In genomic region chr15:94465318-94465717, GRCm38 (mm10) we compare ENCODE assay signal across 17 mouse cellular contexts. TPM values are rescaled to one million over a fixed set of nuclear protein-coding genes. Genes with fewer than 3 reads are reported as not detected.
DNase-seq lines count a peak whose midpoint lies in the region; ATAC-seq and TF ChIP-seq lines count a peak whose summit lies in the region.
"Had no signal": no experiment of that assay in that cellular context is flagged by ENCODE, and none has a peak within 500 bp of the region (broad histone marks: within the 10 kb centered on the region; RNA-seq: fewer than 3 reads in every experiment).

TSS of gene Adamts20 (minus strand) at chr15:94465418.

- H3K4me1 ChIP-seq in embryonic facial prominence, embryonic 12.5 days: peaks cover 7% of the 10 kb centered on the region; the same call in 1 of the 2 replicates
- H3K4me1 ChIP-seq in embryonic facial prominence, embryonic 10.5 days: peaks cover 12% of the 10 kb centered on the region
- H3K4me1 ChIP-seq in hindbrain, postnatal 0 days (ENCODE audit: insufficient read depth, low read length): no peaks in the 10 kb centered on the region
- H3K4me1 ChIP-seq in hindbrain, embryonic 13.5 days (replicated peaks): no peaks in the 10 kb centered on the region
- H3K4me1 ChIP-seq in neural tube, embryonic 11.5 days (ENCODE audit: control insufficient read depth, insufficient read depth, low read length): no peaks in the 10 kb centered on the region
- no peaks in the 10 kb centered on the region for H3K4me1 ChIP-seq in olfactory bulb, adult 2 months (ENCODE audit: control insufficient read depth, insufficient read depth, low read length)
- H3K4me1 ChIP-seq: heart, embryonic 12.5 days had no signal

- no peak for DNase-seq in embryonic facial prominence, embryonic 10.5 days (ENCODE audit: low spot score)
- peak; percentile 8 for DNase-seq in hindbrain, postnatal 0 days (ENCODE audit: low spot score)
- no peak for DNase-seq in neural tube, embryonic 11.5 days (ENCODE audit: low spot score)
- DNase-seq in neural tube, embryonic 10.5 days (ENCODE audit: extremely low spot score, low spot score): no peak
- no peak for DNase-seq in cerebellum, adult 11 months
- DNase-seq: adrenal gland, postnatal 10 days; cerebellum, adult 8-10 months; heart, postnatal 36 days; kidney, adult 8-10 months; kidney, postnatal 4 days; thymus, postnatal 4 days had no signal

- TF ChIP-seq POLR2A in olfactory bulb, adult 2 months (IDR thresholded peaks at IDR 0.05; ENCODE audit: insufficient read depth, low read depth, low read length): no peak

- H3K27me3 ChIP-seq in embryonic facial prominence, embryonic 12.5 days: no peaks in the 10 kb centered on the region
- H3K27me3 ChIP-seq in embryonic facial prominence, embryonic 10.5 days (replicated peaks; ENCODE audit: low read depth, poor library complexity, severe bottlenecking): no peaks in the 10 kb centered on the region
- H3K27me3 ChIP-seq in hindbrain, postnatal 0 days (ENCODE audit: insufficient read depth, low read length): no peaks in the 10 kb centered on the region
- no peaks in the 10 kb centered on the region for H3K27me3 ChIP-seq in hindbrain, embryonic 13.5 days
- H3K27me3 ChIP-seq in neural tube, embryonic 11.5 days (ENCODE audit: control insufficient read depth, insufficient read depth, low read length): no peaks in the 10 kb centered on the region
- H3K27me3 ChIP-seq: heart, embryonic 12.5 days had no signal

- H3K36me3 ChIP-seq in embryonic facial prominence, embryonic 12.5 days: no peaks in the 10 kb centered on the region
- H3K36me3 ChIP-seq in embryonic facial prominence, embryonic 10.5 days (replicated peaks): no peaks in the 10 kb centered on the region
- no peaks in the 10 kb centered on the region for H3K36me3 ChIP-seq in hindbrain, postnatal 0 days (ENCODE audit: insufficient read depth, low read length)
- H3K36me3 ChIP-seq in hindbrain, embryonic 13.5 days: no peaks in the 10 kb centered on the region
- no peaks in the 10 kb centered on the region for H3K36me3 ChIP-seq in neural tube, embryonic 11.5 days (ENCODE audit: control insufficient read depth, insufficient read depth, low read length)
- H3K36me3 ChIP-seq: heart, embryonic 12.5 days had no signal

- no peaks in the 10 kb centered on the region for H3K9me3 ChIP-seq in embryonic facial prominence, embryonic 12.5 days
- H3K9me3 ChIP-seq in embryonic facial prominence, embryonic 10.5 days: no peaks in the 10 kb centered on the region
- no peaks in the 10 kb centered on the region for H3K9me3 ChIP-seq in hindbrain, postnatal 0 days (ENCODE audit: low read length)
- no peaks in the 10 kb centered on the region for H3K9me3 ChIP-seq in hindbrain, embryonic 13.5 days
- no peaks in the 10 kb centered on the region for H3K9me3 ChIP-seq in neural tube, embryonic 11.5 days (ENCODE audit: control insufficient read depth, low read length)
- H3K9me3 ChIP-seq: heart, embryonic 12.5 days had no signal

- H3K4me2 ChIP-seq in embryonic facial prominence, embryonic 12.5 days (replicated peaks): no peak within 1 kb of the TSS
- 0 out of 2 replicates have a peak within 1 kb of the TSS, but pooled peaks have one; percentile 10 for H3K4me2 ChIP-seq in hindbrain, postnatal 0 days (ENCODE audit: low read depth, low read length)
- H3K4me2 ChIP-seq in hindbrain, embryonic 13.5 days: no peak within 1 kb of the TSS
- no peak within 1 kb of the TSS for H3K4me2 ChIP-seq in neural tube, embryonic 11.5 days (ENCODE audit: low read depth)
- H3K4me2 ChIP-seq: heart, embryonic 12.5 days had no signal

- H3K9ac ChIP-seq in embryonic facial prominence, embryonic 12.5 days: no peak within 1 kb of the TSS
- H3K9ac ChIP-seq in hindbrain, postnatal 0 days (replicated peaks; ENCODE audit: low read length): no peak within 1 kb of the TSS
- no peak within 1 kb of the TSS for H3K9ac ChIP-seq in hindbrain, embryonic 13.5 days
- H3K9ac ChIP-seq in neural tube, embryonic 11.5 days (ENCODE audit: low read length): no peak within 1 kb of the TSS
- H3K9ac ChIP-seq: heart, embryonic 12.5 days had no signal

- no peak within 1 kb of the TSS for H3K27ac ChIP-seq in embryonic facial prominence, embryonic 12.5 days
- no peak within 1 kb of the TSS for H3K27ac ChIP-seq in embryonic facial prominence, embryonic 10.5 days (replicated peaks)
- peak within 1 kb of the TSS; percentile 7; the same call in 1 of the 2 replicates for H3K27ac ChIP-seq in hindbrain, postnatal 0 days
- H3K27ac ChIP-seq in hindbrain, embryonic 13.5 days: no peak within 1 kb of the TSS
- no peak within 1 kb of the TSS for H3K27ac ChIP-seq in neural tube, embryonic 11.5 days (ENCODE audit: low read depth, low read length)
- no peak within 1 kb of the TSS for H3K27ac ChIP-seq in olfactory bulb, adult 2 months (ENCODE audit: insufficient read depth, low read depth, low read length)
- H3K27ac ChIP-seq: stomach, postnatal 0 days had no signal

- no peak for ATAC-seq in embryonic facial prominence, embryonic 12.5 days (ENCODE audit: insufficient number of reproducible peaks, insufficient read depth, low FRiP score, low TSS enrichment)
- no peak; the same call in 1 of the 2 replicates for ATAC-seq in hindbrain, postnatal 0 days
- no peak for ATAC-seq in hindbrain, embryonic 13.5 days (ENCODE audit: low FRiP score)
- ATAC-seq in neural tube, embryonic 11.5 days (ENCODE audit: insufficient read depth, low FRiP score, low TSS enrichment): no peak

- no peak within 1 kb of the TSS for H3K4me3 ChIP-seq in embryonic facial prominence, embryonic 12.5 days
- H3K4me3 ChIP-seq in embryonic facial prominence, embryonic 10.5 days: no peak within 1 kb of the TSS
- H3K4me3 ChIP-seq in hindbrain, postnatal 0 days (ENCODE audit: low read length): no peak within 1 kb of the TSS
- no peak within 1 kb of the TSS for H3K4me3 ChIP-seq in hindbrain, embryonic 13.5 days
- H3K4me3 ChIP-seq in neural tube, embryonic 11.5 days (ENCODE audit: low read depth, low read length): no peak within 1 kb of the TSS
- no peak within 1 kb of the TSS for H3K4me3 ChIP-seq in olfactory bulb, adult 2 months (ENCODE audit: insufficient read depth, low read depth, low read length)
- H3K4me3 ChIP-seq: heart, embryonic 12.5 days had no signal

- WGBS in embryonic facial prominence, embryonic 12.5 days: 85% methylated on average over 11 of the region's 11 CpGs
- 88% methylated on average over 11 of the region's 11 CpGs for WGBS in embryonic facial prominence, embryonic 10.5 days
- 69% methylated on average over 11 of the region's 11 CpGs for WGBS in hindbrain, postnatal 0 days
- 80% methylated on average over 11 of the region's 11 CpGs for WGBS in hindbrain, embryonic 13.5 days
- 86% methylated on average over 11 of the region's 11 CpGs for WGBS in neural tube, embryonic 11.5 days
- 59% methylated on average over 11 of the region's 11 CpGs for WGBS in olfactory bulb, adult 2 months

- TF ChIP-seq CTCF in hindbrain, postnatal 0 days (IDR thresholded peaks at IDR 0.05; ENCODE audit: low read depth): no peak
- TF ChIP-seq CTCF in olfactory bulb, adult 2 months (IDR thresholded peaks at IDR 0.05; ENCODE audit: insufficient read depth, low read depth, low read length): no peak

RNA-seq across cellular contexts. Expression of gene Adamts20, which starts in this region (rescaled TPM):
- 11.7 and 12.7 TPM in 2 replicates for polyA plus RNA-seq in embryonic facial prominence, embryonic 12.5 days (2016; fragmentation: Nextera tagmentation; extraction: Ambion mirVana)
- polyA plus RNA-seq in embryonic facial prominence, embryonic 10.5 days (2016; fragmentation: Nextera tagmentation; extraction: Ambion mirVana): 2.9 and 3.1 TPM in 2 replicates
- 8.0 and 10.6 TPM in 2 replicates for total RNA-seq in hindbrain, postnatal 0 days (2014; rRNA removed)
- 3.2 and 3.4 TPM in 2 replicates for polyA plus RNA-seq in hindbrain, postnatal 0 days (2015; fragmentation: Nextera tagmentation; extraction: Ambion mirVana)
- polyA plus RNA-seq in hindbrain, embryonic 13.5 days (2015; fragmentation: Nextera tagmentation; extraction: Ambion mirVana): 2.7 and 3.2 TPM in 2 replicates
- 10.3 and 10.6 TPM in 2 replicates for polyA plus RNA-seq in neural tube, embryonic 11.5 days (2014; fragmentation: Nextera tagmentation; extraction: Ambion mirVana)
- polyA plus RNA-seq in olfactory bulb, adult 2 months (2012; ENCODE audit: insufficient read depth, insufficient read length, low replicate concordance, missing spikeins): not detected in 2 replicates
- total RNA-seq: monocyte, adult 5-6 weeks had no signal
